Mouse (Mus musculus) intestine, postnatal 0 days (tissue): ENCODE results near the gene Triap1. TPM values are rescaled to one million over a fixed set of nuclear protein-coding genes. Genes with fewer than 3 reads are reported as not detected.

ENCODE experiments used
- ATAC-seq: fragments of 200-750 bp; cut with Nextera tagmentation; 2 replicates; pipeline ENCODE4 v1.8.0; 2017; ENCODE audit warnings: mild to moderate bottlenecking, moderate TSS enrichment, moderate library complexity
- H3K27ac ChIP-seq: fragments of 300-500 bp; sonication (generic); 2 replicates; pipeline ENCODE4 v1.5.1; 2014; ENCODE audit warnings: mild to moderate bottlenecking, low read depth, low read length, moderate library complexity
- H3K27me3 ChIP-seq: fragments of 300-500 bp; sonication (generic); replicated peaks from 2 replicates; pipeline ENCODE4 v1.6.1; 2014; ENCODE audit warnings: low read length, mixed read lengths; ENCODE audit not compliant: control insufficient read depth, insufficient read depth
- H3K36me3 ChIP-seq: fragments of 300-500 bp; sonication (generic); 2 replicates; pipeline ENCODE4 v1.6.1; 2014; ENCODE audit warnings: mild to moderate bottlenecking, moderate library complexity; ENCODE audit not compliant: control insufficient read depth, insufficient read depth
- H3K4me1 ChIP-seq: fragments of 300-500 bp; sonication (generic); replicated peaks from 2 replicates; pipeline ENCODE4 v1.6.1; 2014; ENCODE audit warnings: antibody characterized with exemption, low read length, mixed read lengths; ENCODE audit not compliant: control insufficient read depth, insufficient read depth
- H3K4me2 ChIP-seq: fragments of 300-500 bp; sonication (generic); replicated peaks from 2 replicates; pipeline ENCODE4 v1.6.1; 2014; ENCODE audit warnings: low read depth, mild to moderate bottlenecking, moderate library complexity
- H3K4me3 ChIP-seq: fragments of 300-500 bp; sonication (generic); 2 replicates; pipeline ENCODE4 v1.5.1; 2014; ENCODE audit warnings: low read depth, low read length
- H3K9ac ChIP-seq: fragments of 300-500 bp; sonication (generic); 2 replicates; pipeline ENCODE4 v1.6.1; 2014; ENCODE audit warnings: mild to moderate bottlenecking, low read depth, low read length
- H3K9me3 ChIP-seq: fragments of 300-500 bp; sonication (generic); 2 replicates; pipeline ENCODE4 v1.6.1; 2016; ENCODE audit warnings: mixed run types; ENCODE audit not compliant: control insufficient read depth
- CTCF ChIP-seq: sonication (generic); IDR thresholded peaks from 2 replicates; pipeline ENCODE4 v1.5.1; 2016; ENCODE audit warnings: low read depth, mild to moderate bottlenecking, control low read depth, antibody characterized with exemption, moderate library complexity
- WGBS: fragments of 180-500 bp; shearing (Covaris S2); extraction: QIAGEN DNeasy Blood & Tissue Kit; methylation state at CpG from one replicate; pipeline ENCODE4 v1.1.7; 2014; 5-methylcytosine and 5-hydroxymethylcytosine counted together
- polyA plus RNA-seq: library from polyadenylated mRNA; unstranded; fragments of >200 nt; fragmentation: Nextera tagmentation; extraction: Ambion mirVana; gene quantifications from 2 replicates; pipeline ENCODE4 v1.2.1, GENCODE M21; 2015

The Triap1 gene
- polyA plus RNA-seq, 1 experiment from 2014 or later: 51.9 TPM

GRCm38 (mm10) chr5:115391935-115392334 lies 50.9 kb downstream of the Triap1 start:
- no peaks in the 10 kb centered on the region for H3K27me3 ChIP-seq
- H3K27ac ChIP-seq: no peak overlapping the region
- no peak overlapping the region for H3K9ac ChIP-seq
- WGBS: 27% methylated on average over 9 of the region's 9 CpGs
- H3K36me3 ChIP-seq: no peaks in the 10 kb centered on the region
- H3K4me3 ChIP-seq: no peak overlapping the region
- ATAC-seq: no peak
- H3K9me3 ChIP-seq: no peaks in the 10 kb centered on the region
- H3K4me1 ChIP-seq: no peaks in the 10 kb centered on the region
- H3K4me2 ChIP-seq: no peak overlapping the region
- no peak for TF ChIP-seq CTCF

- 65% methylated on average over 1 of the region's 1 CpGs for WGBS
- Histone ChIP-seq H3K36me3 (no peaks in the 10 kb centered on the region), H3K4me3 (no peak overlapping the region), H3K9ac (no peak overlapping the region), H3K27ac (no peak overlapping the region), H3K9me3 (no peaks in the 10 kb centered on the region), H3K4me2 (no peak overlapping the region), H3K4me1 (no peaks in the 10 kb centered on the region), H3K27me3 (no peaks in the 10 kb centered on the region)
- TF ChIP-seq CTCF: no peak
- ATAC-seq: no peak
Measured at GRCm38 (mm10) chr5:115392969-115393368, 51.9 kb downstream of the Triap1 start.

Other genes starting within 250 kb of the Triap1 start
- gene Gm10401, start 242.9 kb upstream of the Triap1 start, polyA plus RNA-seq: 13.8 and 17.0 TPM in 2 replicates
- 100 and 113 TPM in 2 replicates for gene Acads, start 221.9 kb upstream of the Triap1 start, polyA plus RNA-seq
- 10.1 and 12.2 TPM in 2 replicates for gene Unc119b, start 206.2 kb upstream of the Triap1 start, polyA plus RNA-seq
- gene Mlec, start 183.0 kb upstream of the Triap1 start, polyA plus RNA-seq: 56.7 and 59.7 TPM in 2 replicates
- gene Cabp1, start 146.8 kb upstream of the Triap1 start, polyA plus RNA-seq: 0.57 and 0.90 TPM in 2 replicates
- gene Pop5, start 105.4 kb upstream of the Triap1 start, polyA plus RNA-seq: 75.7 and 77.1 TPM in 2 replicates
- gene Rnf10, start 68.3 kb upstream of the Triap1 start, polyA plus RNA-seq: 64.9 and 69.1 TPM in 2 replicates
- 31.3 and 32.4 TPM in 2 replicates for gene Coq5, start 61.6 kb upstream of the Triap1 start, polyA plus RNA-seq
- 510 and 539 TPM in 2 replicates for gene Dynll1, start 40.2 kb upstream of the Triap1 start, polyA plus RNA-seq
- 105 and 117 TPM in 2 replicates for gene Srsf9, start 14.0 kb upstream of the Triap1 start, polyA plus RNA-seq
- 12.9 and 15.2 TPM in 2 replicates for gene Gatc, start within 50 bp of the Triap1 start, polyA plus RNA-seq
- gene Cox6a1, start 7.8 kb downstream of the Triap1 start, polyA plus RNA-seq: 2,037 and 2,087 TPM in 2 replicates
- 4.1 and 4.3 TPM in 2 replicates for gene Msi1, start 88.4 kb downstream of the Triap1 start, polyA plus RNA-seq
- 0.78 and 0.98 TPM in 2 replicates for gene Pla2g1b, start 125.0 kb downstream of the Triap1 start, polyA plus RNA-seq
- gene Sirt4, start 143.5 kb downstream of the Triap1 start, polyA plus RNA-seq: 5.0 and 6.4 TPM in 2 replicates
- 65.1 and 71.1 TPM in 2 replicates for gene Pxn, start 165.5 kb downstream of the Triap1 start, polyA plus RNA-seq
- 832 and 868 TPM in 2 replicates for gene Rplp0, start 218.2 kb downstream of the Triap1 start, polyA plus RNA-seq
- 9.3 and 9.6 TPM in 2 replicates for gene Gcn1l1, start 224.0 kb downstream of the Triap1 start, polyA plus RNA-seq